Mouse (Mus musculus): ENCODE results near the gene Adamts16. TPM values are rescaled to one million over a fixed set of nuclear protein-coding genes. Genes with fewer than 3 reads are reported as not detected.

Adamts16 gene
- total and polyA plus RNA-seq, 3 experiments = 0.33 TPM; not detected in 2

DNA sequence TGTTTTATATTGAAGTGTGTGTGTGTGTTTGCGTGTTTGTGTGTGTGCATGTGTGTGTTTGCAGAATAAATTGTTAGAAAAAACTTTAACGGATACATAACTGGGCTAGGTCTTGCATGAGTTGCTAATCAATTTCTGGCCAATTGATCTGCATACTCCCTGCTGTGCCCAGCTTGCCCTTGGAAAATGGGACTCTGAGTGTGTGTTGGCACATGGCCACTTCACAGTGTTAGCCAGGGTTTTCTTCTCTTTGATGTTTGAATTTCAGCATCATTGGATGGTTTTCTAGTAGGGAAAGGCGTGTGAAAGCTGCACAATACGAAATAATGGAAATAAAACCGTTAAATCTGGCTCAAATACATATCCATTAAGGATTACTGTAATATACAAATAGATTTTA lies 24.3 kb upstream of the Adamts16 start:
- Histone ChIP-seq H3K27me3 (ENCODE audit: insufficient read depth, low read length) (no peaks in the 10 kb centered on the region), H3K36me3 (replicated peaks) (no peaks in the 10 kb centered on the region), H3K4me1 (ENCODE audit: insufficient read depth, low read depth, low read length) (no peaks in the 10 kb centered on the region), H3K9me3 (replicated peaks) (peaks cover 36% of the 10 kb centered on the region), H3K4me3 (ENCODE audit: low read depth, low read length) (no peak overlapping the region)
- no peak for TF ChIP-seq TAL1 (conservative IDR thresholded peaks at IDR 0.05; ENCODE audit: low read depth, low read length)
- TF ChIP-seq GATA1 (IDR thresholded peaks at IDR 0.05; ENCODE audit: borderline replicate concordance, low read length) = no peak
- no peak for TF ChIP-seq CTCF (IDR thresholded peaks at IDR 0.05; ENCODE audit: low read depth, low read length)
- no peak for TF ChIP-seq GATA2 (IDR thresholded peaks at IDR 0.05; ENCODE audit: borderline replicate concordance, low read depth, low read length)
- TF ChIP-seq POLR2AphosphoS5 (IDR thresholded peaks at IDR 0.05; ENCODE audit: insufficient replicate concordance, low read depth, low read length) = no peak
- DNase-seq (ENCODE audit: low spot score) = no peak
- no peak for ATAC-seq (ENCODE audit: extremely low read depth, insufficient number of reproducible peaks, low FRiP score, poor library complexity, severe bottlenecking)

DNA sequence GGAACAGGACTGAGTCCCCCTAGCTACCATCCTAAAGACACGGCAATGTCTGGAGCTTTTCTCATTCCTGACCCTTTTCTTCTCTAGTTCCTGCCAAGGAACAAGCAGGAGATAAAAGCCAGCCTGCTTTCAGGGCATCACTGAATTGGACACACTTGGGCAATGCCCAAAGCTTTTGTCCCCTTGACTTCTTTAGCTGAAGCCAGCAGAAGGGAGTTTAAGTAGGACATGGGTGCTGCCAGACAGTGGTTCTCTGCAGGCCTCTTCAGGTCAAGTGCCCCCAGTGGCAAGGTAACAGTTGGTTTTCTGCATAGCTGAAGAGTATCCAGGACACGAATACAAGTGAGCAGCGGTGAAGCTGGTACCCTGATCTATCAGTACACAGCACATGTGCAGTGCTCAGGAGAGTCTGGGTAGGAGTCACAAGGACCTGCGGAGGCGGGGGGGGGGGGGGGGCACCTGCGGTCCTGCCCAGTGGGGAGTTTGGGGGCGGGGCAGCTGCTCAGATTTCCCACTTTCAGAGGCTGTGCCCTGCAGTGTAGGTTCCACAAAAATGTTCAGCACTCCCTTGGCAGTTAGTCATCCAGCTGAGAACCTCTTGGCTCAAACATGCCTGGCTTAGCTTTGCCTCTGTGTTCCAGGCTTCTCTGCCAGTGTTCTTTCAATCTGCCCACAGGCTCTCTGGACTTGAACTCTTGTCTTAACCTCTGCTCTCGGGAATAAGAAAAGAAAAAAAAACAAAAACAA lies 20.7 kb upstream of the Adamts16 start:
- TF ChIP-seq GATA2 (IDR thresholded peaks at IDR 0.05; ENCODE audit: borderline replicate concordance, low read depth, low read length) = no peak
- no peak for TF ChIP-seq TAL1 (conservative IDR thresholded peaks at IDR 0.05; ENCODE audit: low read depth, low read length)
- TF ChIP-seq GATA1 (IDR thresholded peaks at IDR 0.05; ENCODE audit: borderline replicate concordance, low read length) = no peak
- TF ChIP-seq POLR2AphosphoS5 (IDR thresholded peaks at IDR 0.05; ENCODE audit: insufficient replicate concordance, low read depth, low read length) = no peak
- DNase-seq (ENCODE audit: low spot score) = no peak
- H3K4me3 ChIP-seq (ENCODE audit: low read depth, low read length) = no peak overlapping the region
- no peaks in the 10 kb centered on the region for H3K36me3 ChIP-seq (replicated peaks)
- H3K9me3 ChIP-seq (replicated peaks) = peaks cover 33% of the 10 kb centered on the region
- H3K4me1 ChIP-seq (ENCODE audit: insufficient read depth, low read depth, low read length) = no peaks in the 10 kb centered on the region
- H3K27me3 ChIP-seq (ENCODE audit: insufficient read depth, low read length) = no peaks in the 10 kb centered on the region
- no peak for ATAC-seq (ENCODE audit: extremely low read depth, insufficient number of reproducible peaks, low FRiP score, poor library complexity, severe bottlenecking)

DNA sequence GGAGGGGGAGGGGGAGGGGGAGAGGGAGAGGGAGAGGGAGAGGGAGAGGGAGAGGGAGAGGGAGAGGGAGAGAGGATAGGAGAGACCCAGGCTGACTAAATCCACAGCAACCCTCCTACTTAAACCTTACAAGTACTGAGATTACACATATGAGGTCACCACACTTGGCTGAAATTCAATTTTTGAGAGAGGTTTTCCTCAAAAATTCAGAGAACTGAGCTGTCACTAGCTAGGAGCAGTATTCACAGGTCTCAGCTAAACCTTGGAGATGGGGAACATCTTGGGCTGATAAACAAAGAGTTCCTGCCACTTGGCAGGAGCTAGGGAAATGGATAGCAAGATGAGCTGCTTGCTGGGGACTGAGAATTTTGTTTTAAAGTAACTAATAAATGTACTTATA lies 12.0 kb upstream of the Adamts16 start:
- peaks cover 28% of the 10 kb centered on the region for H3K9me3 ChIP-seq (replicated peaks)
- H3K4me3 ChIP-seq (ENCODE audit: low read depth, low read length) = no peak overlapping the region
- ATAC-seq (ENCODE audit: extremely low read depth, insufficient number of reproducible peaks, low FRiP score, poor library complexity, severe bottlenecking) (no peak), DNase-seq (ENCODE audit: low spot score) (no peak)
- H3K27me3 ChIP-seq (ENCODE audit: insufficient read depth, low read length) = no peaks in the 10 kb centered on the region
- H3K36me3 ChIP-seq (replicated peaks) = no peaks in the 10 kb centered on the region
- H3K4me1 ChIP-seq (ENCODE audit: insufficient read depth, low read depth, low read length) = no peaks in the 10 kb centered on the region
- TF ChIP-seq GATA2 (IDR thresholded peaks at IDR 0.05; ENCODE audit: borderline replicate concordance, low read depth, low read length) (no peak), CTCF (IDR thresholded peaks at IDR 0.05; ENCODE audit: low read depth, low read length) (no peak), TAL1 (conservative IDR thresholded peaks at IDR 0.05; ENCODE audit: low read depth, low read length) (no peak), GATA1 (IDR thresholded peaks at IDR 0.05; ENCODE audit: borderline replicate concordance, low read length) (no peak), POLR2AphosphoS5 (IDR thresholded peaks at IDR 0.05; ENCODE audit: insufficient replicate concordance, low read depth, low read length) (no peak)

DNA sequence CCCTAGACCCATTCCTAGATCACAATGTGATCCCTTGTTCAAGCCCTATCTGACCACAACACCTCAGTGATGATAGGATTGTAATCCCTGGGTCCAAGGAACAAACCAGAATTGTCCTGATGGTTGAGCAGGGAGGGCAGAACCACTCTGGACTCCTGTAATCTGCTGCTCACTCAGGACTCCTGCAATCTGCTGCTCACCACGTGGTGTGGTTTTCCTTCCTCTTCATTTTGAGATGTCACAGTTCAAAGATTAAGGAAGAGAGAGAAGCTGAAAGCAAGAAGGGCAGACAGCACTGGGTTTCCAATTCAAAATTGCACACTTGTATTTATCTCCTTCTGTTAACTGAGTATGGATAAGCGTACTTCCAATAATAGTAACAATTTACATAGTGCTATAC lies 5.3 kb upstream of the Adamts16 start:
- Histone ChIP-seq H3K27me3 (ENCODE audit: insufficient read depth, low read length) (no peaks in the 10 kb centered on the region), H3K9me3 (replicated peaks) (peaks cover 56% of the 10 kb centered on the region), H3K36me3 (replicated peaks) (no peaks in the 10 kb centered on the region), H3K4me1 (ENCODE audit: insufficient read depth, low read depth, low read length) (no peaks in the 10 kb centered on the region), H3K4me3 (ENCODE audit: low read depth, low read length) (no peak overlapping the region)
- DNase-seq (ENCODE audit: low spot score) (no peak), ATAC-seq (ENCODE audit: extremely low read depth, insufficient number of reproducible peaks, low FRiP score, poor library complexity, severe bottlenecking) (no peak)
- no peak for TF ChIP-seq GATA1 (IDR thresholded peaks at IDR 0.05; ENCODE audit: borderline replicate concordance, low read length)
- no peak for TF ChIP-seq GATA2 (IDR thresholded peaks at IDR 0.05; ENCODE audit: borderline replicate concordance, low read depth, low read length)
- TF ChIP-seq POLR2AphosphoS5 (IDR thresholded peaks at IDR 0.05; ENCODE audit: insufficient replicate concordance, low read depth, low read length) = no peak
- TF ChIP-seq TAL1 (conservative IDR thresholded peaks at IDR 0.05; ENCODE audit: low read depth, low read length) = no peak
- no peak for TF ChIP-seq CTCF (IDR thresholded peaks at IDR 0.05; ENCODE audit: low read depth, low read length)

DNA sequence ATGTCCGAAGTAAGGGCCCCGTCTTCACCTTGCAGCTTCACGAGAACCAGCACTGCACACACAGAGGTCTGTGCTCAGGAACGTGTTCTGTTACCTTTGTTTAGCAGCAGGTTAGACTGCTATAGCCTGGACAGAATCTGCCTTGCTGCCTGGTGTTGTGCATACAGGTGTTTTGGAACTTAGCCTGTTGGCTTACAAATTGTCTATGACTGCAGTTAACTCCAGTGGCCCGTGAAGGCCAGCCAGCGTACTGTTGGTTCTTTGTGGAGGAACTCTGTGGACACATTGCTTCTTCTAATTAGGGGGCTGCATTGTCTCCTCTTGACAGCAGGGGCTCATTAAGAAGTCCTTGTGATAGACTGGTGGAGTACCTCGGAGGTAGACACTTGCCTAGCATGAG lies 3.9 kb upstream of the Adamts16 start:
- no peak for DNase-seq (ENCODE audit: low spot score)
- TF ChIP-seq GATA1 (IDR thresholded peaks at IDR 0.05; ENCODE audit: borderline replicate concordance, low read length) = no peak
- TF ChIP-seq GATA2 (IDR thresholded peaks at IDR 0.05; ENCODE audit: borderline replicate concordance, low read depth, low read length) = no peak

DNA sequence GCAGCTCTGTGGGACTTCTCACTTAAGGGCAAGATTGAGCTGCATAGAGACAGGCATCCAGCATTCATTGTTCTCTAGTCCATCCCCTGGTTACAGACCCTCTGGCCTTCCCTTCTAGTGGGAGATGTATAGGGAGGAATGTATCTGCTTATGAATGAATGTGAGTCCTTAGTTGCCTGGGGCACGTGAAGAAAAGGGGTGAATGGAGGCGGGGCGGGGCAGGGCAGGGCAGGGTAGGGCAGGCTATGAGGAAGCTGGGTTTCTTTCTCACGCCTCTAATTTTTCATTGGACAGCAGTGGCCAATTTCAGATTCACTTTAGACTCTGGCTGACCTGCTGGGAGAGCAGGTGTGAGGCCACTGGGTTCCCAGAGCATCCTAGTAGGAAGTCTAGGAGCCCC lies 515 bp upstream of the Adamts16 start:
- H3K4me3 ChIP-seq (ENCODE audit: low read depth, low read length) = no peak overlapping the region
- H3K27me3 ChIP-seq (ENCODE audit: insufficient read depth, low read length) = no peaks in the 10 kb centered on the region
- DNase-seq (ENCODE audit: low spot score) (no peak), ATAC-seq (ENCODE audit: extremely low read depth, insufficient number of reproducible peaks, low FRiP score, poor library complexity, severe bottlenecking) (no peak)
- H3K4me1 ChIP-seq (ENCODE audit: insufficient read depth, low read depth, low read length) = no peaks in the 10 kb centered on the region
- no peaks in the 10 kb centered on the region for H3K36me3 ChIP-seq (replicated peaks)
- peaks cover 70% of the 10 kb centered on the region for H3K9me3 ChIP-seq (replicated peaks)
- TF ChIP-seq GATA2 (IDR thresholded peaks at IDR 0.05; ENCODE audit: borderline replicate concordance, low read depth, low read length) (no peak), POLR2AphosphoS5 (IDR thresholded peaks at IDR 0.05; ENCODE audit: insufficient replicate concordance, low read depth, low read length) (no peak), CTCF (IDR thresholded peaks at IDR 0.05; ENCODE audit: low read depth, low read length) (no peak), GATA1 (IDR thresholded peaks at IDR 0.05; ENCODE audit: borderline replicate concordance, low read length) (no peak), TAL1 (conservative IDR thresholded peaks at IDR 0.05; ENCODE audit: low read depth, low read length) (no peak)

More for the DNA sequence above, 3.9 kb upstream of the Adamts16 start:
- Histone ChIP-seq H3K36me3 (replicated peaks) (no peaks in the 10 kb centered on the region), H3K27me3 (ENCODE audit: insufficient read depth, low read length) (no peaks in the 10 kb centered on the region), H3K4me1 (ENCODE audit: insufficient read depth, low read depth, low read length) (no peaks in the 10 kb centered on the region), H3K4me3 (ENCODE audit: low read depth, low read length) (no peak overlapping the region), H3K9me3 (replicated peaks) (peaks cover 58% of the 10 kb centered on the region)
- no peak for ATAC-seq (ENCODE audit: extremely low read depth, insufficient number of reproducible peaks, low FRiP score, poor library complexity, severe bottlenecking)
